Mouse (Mus musculus) right cerebral cortex, postnatal 10 days (tissue): ENCODE data around the gene Nsd2.
"Not testable (repeated sequence)": the region's sequence is repeated elsewhere in the genome, so short reads cannot be mapped to it uniquely, and the experiment has no call there.

Source experiments
- DNase-seq, 2 experiments: peaks; one replicate each; pipeline ENCODE4 v3.0.0; 2021; ENCODE audit warnings: low spot score in 2 of 2

Nsd2 gene

GRCm38 (mm10) chr5:33851466-33851865, 30.9 kb downstream of the Nsd2 start:
- DNase-seq, result no peak

DNA sequence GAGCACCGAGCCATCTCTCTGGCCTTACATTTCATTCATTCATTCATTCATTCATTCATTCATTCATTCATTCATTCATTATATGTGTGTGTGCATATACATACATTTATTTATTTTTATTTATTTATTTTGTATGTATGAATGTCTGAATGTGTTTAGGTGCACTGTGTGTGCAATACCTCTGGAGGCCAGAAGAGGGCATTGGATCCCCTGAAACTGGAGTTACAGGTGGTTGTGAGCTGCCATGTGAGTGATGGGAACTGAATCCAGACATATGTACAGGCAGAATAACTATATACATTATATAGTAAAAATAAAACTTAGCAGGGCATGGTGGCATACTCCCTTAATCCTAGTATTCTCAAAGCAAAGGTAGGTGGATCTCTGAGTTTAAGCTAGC, 32.6 kb downstream of the Nsd2 start:
- no peak for DNase-seq

- no peak for DNase-seq
Observed at GRCm38 (mm10) chr5:33854019-33854418, 33.5 kb downstream of the Nsd2 start.

GRCm38 (mm10) chr5:33857693-33858092, 37.2 kb downstream of the Nsd2 start:
- no peak for DNase-seq

DNA sequence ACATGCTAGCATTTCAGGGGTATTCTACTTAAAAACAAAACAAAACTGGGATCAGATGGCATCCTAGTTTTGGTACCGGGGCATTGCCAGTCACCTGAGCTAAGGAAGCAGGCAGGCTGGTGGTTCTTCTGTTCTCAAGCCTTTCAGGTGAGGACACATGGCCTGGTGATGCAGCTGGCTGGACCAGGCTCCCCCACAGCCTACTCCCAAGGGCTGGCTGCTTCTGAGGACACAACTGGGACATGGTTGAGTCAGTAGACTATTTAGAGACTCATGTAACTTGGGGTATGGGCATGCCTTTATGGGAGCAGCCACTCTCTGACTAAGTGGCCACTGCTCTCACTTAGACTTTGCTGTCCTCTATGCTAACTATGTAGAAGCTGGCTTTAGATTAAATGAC, 54.9 kb downstream of the Nsd2 start:
- DNase-seq, result no peak

DNA sequence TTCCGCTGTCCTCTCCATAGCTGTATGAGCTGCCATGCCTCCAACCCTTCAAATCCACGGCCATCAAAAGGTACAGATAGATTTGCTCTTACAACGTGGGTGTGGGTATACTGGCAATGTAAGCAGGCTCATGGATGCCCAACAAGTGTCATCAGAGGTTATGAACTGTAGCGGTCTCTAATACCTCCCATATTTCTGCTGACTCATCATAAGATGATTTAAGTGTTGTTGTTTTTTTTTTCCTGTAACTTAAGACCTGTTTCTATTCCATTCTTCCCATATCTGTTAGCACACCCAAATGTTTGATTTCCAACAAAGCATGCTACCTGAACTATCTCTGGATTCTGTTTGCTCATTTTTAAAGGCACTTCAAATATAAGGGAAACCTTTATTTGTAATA, 60.6 kb downstream of the Nsd2 start:
- no peak for DNase-seq

- DNase-seq, result no peak
Observed at GRCm38 (mm10) chr5:33893406-33893805, 72.9 kb downstream of the Nsd2 start.

GRCm38 (mm10) chr5:33895116-33895515, 74.6 kb downstream of the Nsd2 start:
- DNase-seq, result peak in 1 of 2 experiments; percentile 26

DNA sequence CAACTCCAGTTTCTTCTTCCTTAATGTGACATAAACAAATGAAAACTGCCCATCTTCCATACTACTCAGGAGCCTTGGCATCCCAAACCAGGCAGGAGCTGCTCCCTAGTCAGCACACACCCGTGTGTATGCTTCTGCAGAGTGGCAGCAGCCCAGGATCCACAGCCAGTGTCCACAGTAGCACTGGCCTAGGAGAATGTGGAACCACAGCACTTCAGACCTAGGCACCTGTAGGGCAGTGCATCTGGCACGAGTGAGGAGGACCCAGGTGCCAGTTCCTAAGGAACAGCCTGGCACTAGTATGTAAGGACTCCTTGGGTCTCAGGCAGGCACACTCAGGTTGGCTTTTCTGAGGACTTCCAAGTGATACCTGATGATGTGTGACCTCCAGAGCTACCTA, 76.6 kb downstream of the Nsd2 start:
- no peak for DNase-seq

DNA sequence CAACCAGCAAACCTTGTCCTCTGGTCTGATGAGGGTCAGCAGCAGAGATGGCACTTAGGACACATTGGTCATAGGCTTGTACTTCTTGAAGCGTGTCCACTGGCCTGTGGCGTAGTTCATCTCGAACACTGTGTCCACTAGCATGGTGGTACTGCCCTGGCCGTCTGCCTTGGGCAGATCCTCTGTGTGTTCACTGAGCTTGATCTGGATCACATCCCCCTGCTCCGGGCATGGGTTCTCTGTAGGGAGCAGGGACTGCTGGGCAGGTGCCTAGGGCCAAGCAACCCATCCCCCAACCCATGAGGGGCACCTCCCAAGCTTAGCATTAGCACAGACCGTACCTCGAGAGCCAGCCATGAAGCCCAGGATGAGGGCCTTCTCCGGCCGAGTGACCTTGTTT, 78.1 kb downstream of the Nsd2 start:
- DNase-seq, result no peak

DNA sequence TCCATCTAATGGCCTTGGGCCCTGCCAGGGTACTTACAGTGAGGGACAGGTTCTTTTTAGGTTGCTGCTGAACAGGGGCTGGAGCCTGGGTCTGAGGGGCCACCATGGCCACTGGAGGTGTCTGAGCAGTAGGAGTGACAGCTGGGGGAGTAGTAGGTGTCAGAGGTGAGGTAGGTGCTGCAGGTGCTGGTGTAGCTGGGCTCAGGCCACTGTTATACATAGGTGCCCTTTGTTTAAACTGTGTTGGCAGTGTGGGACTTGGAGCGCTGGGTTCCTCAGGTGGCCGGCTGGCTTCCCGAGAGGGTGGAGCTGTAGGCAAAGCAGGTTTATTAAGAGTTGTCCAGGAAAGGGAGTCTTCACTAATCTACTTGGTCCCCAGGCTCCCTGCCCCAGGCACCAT, 78.7 kb downstream of the Nsd2 start:
- no peak for DNase-seq

- DNase-seq, result peak in 1 of 2 experiments; percentile 9
Observed at GRCm38 (mm10) chr5:33900101-33900500, 79.6 kb downstream of the Nsd2 start.

- peak in 1 of 2 experiments; percentile 13 for DNase-seq
Observed at GRCm38 (mm10) chr5:33900701-33901263, 80.3 kb downstream of the Nsd2 start.

DNA sequence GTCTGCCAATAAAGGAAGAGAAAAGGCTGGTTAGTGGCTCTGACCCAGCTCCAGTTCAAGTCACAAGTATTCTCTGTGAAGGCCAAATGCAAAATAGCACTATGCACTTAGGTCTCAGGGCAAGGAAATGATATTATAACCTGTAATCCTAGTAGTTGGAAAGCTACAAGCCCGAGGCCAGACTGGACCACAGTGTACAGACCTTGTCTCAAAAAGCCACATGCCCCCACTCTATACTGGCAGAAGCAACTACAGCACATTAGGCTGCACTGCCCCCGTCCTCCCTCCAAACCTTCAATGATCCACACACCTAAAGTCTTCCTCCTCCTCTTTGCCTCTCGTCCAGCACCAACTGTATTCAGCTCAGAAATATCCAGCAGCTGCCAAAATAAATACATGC, 80.8 kb downstream of the Nsd2 start:
- peak in 1 of 2 experiments; percentile 18 for DNase-seq

- peak in 1 of 2 experiments; percentile 15 for DNase-seq
Observed at GRCm38 (mm10) chr5:33902696-33903095, 82.2 kb downstream of the Nsd2 start.

DNA sequence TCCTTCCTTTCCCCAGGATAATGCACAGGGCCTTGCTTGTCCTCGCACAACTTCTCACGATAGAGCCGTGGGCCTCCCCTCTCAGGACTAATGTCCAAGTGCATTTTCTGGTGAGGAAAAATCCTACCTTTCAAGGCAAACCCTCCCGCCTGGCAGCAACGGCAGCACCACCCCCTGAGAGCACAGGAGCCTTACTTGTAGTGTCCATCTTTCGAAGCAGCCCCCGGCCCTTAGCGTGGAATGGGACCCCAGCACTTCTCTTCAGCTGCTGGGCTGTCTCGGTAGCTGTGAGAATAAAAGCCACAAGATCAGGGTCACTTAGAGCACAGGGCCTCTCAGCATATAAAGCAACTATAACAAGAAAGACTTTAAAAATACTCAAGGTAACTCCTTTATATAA, 82.7 kb downstream of the Nsd2 start:
- DNase-seq, result peak; percentile 16 to 17

- DNase-seq, result not testable (repeated sequence)
Observed at GRCm38 (mm10) chr5:33915031-33915430, 94.5 kb downstream of the Nsd2 start.

GRCm38 (mm10) chr5:33916616-33917015, 96.1 kb downstream of the Nsd2 start:
- DNase-seq, result not testable (repeated sequence)

DNA sequence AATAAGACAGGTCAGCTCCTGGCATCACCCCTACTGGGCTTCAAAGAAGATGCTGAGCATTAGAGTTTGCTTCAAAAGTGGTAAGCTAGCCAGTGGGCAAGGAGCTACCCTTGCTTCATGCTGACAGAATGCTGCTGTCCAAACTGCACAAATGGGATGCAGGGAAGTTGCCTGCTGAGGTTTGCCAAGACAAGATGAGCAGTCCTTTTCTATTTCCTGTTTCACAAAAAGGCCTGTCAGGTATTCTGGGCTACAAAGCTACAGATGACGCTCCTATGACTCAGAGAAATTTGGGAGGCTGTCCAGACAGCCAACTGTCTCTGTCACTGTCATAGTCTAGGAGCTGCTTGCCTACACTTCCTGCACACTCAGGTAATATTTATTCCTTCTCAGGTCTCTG, 98.9 kb downstream of the Nsd2 start:
- DNase-seq, result no peak

GRCm38 (mm10) chr5:33920037-33920436, 99.5 kb downstream of the Nsd2 start:
- DNase-seq, result no peak

DNA sequence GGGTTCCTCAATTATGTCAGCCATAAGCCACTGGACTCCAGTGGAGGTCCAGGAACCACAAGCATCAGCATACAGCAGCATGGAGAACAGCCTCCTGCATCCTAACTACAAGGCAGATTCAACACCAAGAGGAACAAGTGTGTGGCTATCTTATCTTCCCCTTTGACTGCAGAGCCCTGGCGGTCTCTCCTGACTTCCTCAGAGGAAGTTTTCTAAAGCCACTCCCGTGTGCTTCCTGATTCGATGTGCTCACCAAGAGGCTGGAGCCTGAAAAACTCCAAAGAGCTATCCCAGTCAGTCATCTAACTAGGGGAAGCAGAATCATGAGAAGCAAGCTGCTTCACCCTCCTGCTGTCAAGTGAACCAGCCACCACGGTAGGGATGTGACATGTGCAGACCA, 100.4 kb downstream of the Nsd2 start:
- DNase-seq, result no peak

DNA sequence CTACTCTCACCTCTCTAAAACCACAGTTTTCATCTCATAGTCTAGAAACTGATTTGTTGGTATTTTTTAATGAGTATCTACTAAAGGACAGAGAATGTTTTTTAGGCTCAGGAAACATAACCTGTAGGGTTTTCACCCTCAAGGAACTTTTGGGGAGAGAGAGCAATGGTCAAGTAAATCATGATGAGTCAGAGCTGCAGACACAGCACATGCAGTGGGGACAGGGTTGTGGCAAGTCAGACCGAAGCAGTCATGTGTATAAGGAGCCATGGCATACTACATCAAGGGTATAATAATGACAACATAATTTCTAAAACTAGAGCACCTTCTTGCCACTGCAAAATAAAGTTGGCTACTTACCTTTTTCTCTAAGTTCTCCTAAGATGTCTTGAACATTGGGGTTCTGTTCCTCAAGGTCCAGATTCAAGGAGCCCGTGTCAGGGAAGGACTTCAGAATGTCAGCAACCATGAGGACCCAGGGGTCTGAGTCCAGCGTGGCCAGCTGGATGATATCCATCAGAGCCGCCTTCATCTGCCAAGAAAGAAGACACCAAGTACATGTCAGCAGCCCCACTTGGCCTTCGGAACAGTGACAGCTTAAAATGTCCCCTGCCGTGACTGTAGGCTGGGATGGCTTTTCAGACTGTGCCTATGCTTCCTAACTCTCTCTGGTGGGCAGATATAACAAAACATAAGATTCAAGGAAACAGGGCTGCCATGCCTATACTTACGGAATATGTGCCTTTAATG, 101.1 kb downstream of the Nsd2 start:
- DNase-seq, result no peak

- no peak for DNase-seq
Observed at GRCm38 (mm10) chr5:33922566-33922965, 102.0 kb downstream of the Nsd2 start.

GRCm38 (mm10) chr5:33926170-33926569, 105.6 kb downstream of the Nsd2 start:
- no peak for DNase-seq
